Mouse (Mus musculus): ENCODE results near the gene Rnf166. TPM values are rescaled to one million over a fixed set of nuclear protein-coding genes. Genes with fewer than 3 reads are reported as not detected.

Gene Rnf166
- polyA plus RNA-seq, 1 experiment from 2014 or later, result 33.6 TPM

DNA sequence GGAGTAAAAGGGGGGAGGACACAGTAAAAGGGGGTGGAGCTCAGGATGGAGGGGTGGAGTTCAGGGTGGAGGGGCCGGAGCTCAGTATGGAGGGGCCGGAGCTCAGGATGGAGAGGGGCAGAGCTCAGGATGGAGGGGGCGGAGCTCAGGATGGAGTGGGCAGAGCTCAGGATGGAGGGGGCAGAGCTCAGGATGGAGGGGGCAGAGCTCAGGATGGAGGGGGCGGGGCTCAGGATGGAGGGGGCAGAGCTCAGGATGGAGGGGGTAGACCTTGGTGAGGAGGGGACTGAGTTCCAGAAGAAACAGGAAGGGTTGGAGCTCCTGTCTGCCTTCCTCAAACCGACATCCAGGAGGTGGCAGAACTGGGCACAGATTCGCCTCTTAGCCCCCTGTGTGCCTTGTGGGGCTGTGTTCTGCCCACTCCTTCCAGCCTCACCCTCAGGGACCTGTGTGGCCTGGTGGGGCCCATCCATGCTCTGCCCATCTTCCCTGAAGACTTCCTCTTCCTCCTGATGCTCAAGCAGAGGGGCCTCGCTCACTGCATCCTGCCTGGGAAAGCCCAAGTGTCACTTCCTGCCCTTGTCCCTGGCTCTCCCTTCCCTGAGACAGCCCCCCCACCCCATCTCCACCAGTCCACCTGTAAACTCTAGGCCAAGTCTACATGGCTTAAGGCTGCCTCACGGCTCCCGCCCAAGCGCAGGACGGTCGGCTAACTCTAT is 21.3 kb upstream of the Rnf166 start:
- WGBS, result 88% methylated on average over 12 of the region's 12 CpGs
- H3K36me3 ChIP-seq, result peaks cover 49% of the 10 kb centered on the region
- no peak overlapping the region for H3K4me3 ChIP-seq
- peaks cover 5% of the 10 kb centered on the region for H3K4me1 ChIP-seq (replicated peaks)
- no peaks in the 10 kb centered on the region for H3K9me3 ChIP-seq
- no peak overlapping the region for H3K27ac ChIP-seq
- H3K27me3 ChIP-seq (ENCODE audit: insufficient read depth, poor library complexity, severe bottlenecking), result no peaks in the 10 kb centered on the region
- DNase-seq (ENCODE audit: low spot score), result no peak

DNA sequence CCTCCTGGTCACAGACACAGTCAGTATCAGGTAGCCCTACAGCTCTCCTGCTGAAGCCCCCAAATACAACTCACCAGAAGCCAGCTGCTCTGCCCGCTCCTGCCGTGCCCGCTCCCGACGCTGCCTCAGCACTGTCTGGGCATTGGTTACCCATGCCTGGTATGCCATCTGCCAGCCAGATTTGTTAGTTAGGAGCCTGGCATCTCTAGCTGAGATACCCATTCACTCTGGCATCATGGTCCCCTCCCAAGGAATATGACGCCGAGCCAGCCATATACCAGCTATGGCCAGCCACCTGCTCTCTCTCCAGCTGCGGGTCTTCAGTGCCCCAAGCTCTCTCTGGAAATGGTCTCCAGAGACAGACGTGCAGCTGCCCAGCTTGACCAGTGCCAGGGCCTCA is 12.5 kb upstream of the Rnf166 start:
- no peak overlapping the region for H3K27ac ChIP-seq
- H3K4me1 ChIP-seq (replicated peaks), result no peaks in the 10 kb centered on the region
- H3K27me3 ChIP-seq (ENCODE audit: insufficient read depth, poor library complexity, severe bottlenecking), result no peaks in the 10 kb centered on the region
- H3K4me3 ChIP-seq, result no peak overlapping the region
- no peak for DNase-seq (ENCODE audit: low spot score)
- peaks cover 78% of the 10 kb centered on the region for H3K36me3 ChIP-seq
- no peaks in the 10 kb centered on the region for H3K9me3 ChIP-seq
- WGBS, result 93% methylated on average over 9 of the region's 9 CpGs

DNA sequence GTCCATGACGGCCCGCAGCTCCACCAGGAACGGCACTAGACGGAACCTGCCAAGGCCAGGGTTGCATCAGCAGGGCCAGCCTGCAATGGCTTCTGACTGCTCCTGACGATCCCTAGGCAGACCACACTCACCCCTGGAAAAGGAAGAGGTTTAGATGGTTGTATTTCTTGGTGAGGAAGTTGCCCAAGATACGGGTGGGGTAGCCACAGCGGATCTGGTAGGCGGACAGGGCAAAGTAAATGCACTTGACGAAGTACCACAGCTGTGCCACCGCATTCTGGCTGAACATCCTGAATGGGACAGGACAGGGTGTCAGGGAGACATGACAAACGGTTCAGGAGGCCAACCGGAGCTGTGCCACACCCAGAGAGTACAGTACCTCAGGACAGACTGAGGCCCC is 9.0 kb upstream of the Rnf166 start:
- WGBS, result 91% methylated on average over 12 of the region's 12 CpGs
- Histone ChIP-seq H3K4me3 (no peak overlapping the region), H3K27ac (no peak overlapping the region), H3K4me1 (replicated peaks) (no peaks in the 10 kb centered on the region), H3K27me3 (ENCODE audit: insufficient read depth, poor library complexity, severe bottlenecking) (no peaks in the 10 kb centered on the region), H3K9me3 (no peaks in the 10 kb centered on the region), H3K36me3 (peaks cover 92% of the 10 kb centered on the region)
- no peak for DNase-seq (ENCODE audit: low spot score)

DNA sequence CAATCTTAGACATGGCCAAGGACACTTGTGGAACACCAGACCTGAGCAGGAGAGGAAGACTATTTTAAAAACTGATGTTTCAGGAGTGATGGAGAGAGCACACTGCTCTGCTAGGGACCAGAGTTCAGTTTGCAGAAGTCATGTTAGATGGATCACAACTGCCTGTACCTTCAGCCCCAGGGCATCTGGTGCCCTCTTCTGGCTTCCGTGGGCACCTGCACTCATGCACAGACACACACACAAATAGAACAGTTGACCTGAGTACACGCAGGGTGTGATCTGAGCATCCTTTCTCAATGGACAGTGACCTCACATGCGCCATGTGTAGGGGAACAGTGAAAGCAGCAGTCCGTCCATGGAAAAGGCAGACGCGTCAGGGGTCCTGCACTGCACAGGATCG is 8.0 kb upstream of the Rnf166 start:
- DNase-seq (ENCODE audit: low spot score), result no peak
- Histone ChIP-seq H3K4me3 (no peak overlapping the region), H3K9me3 (no peaks in the 10 kb centered on the region), H3K27ac (no peak overlapping the region), H3K36me3 (peaks cover 95% of the 10 kb centered on the region), H3K27me3 (ENCODE audit: insufficient read depth, poor library complexity, severe bottlenecking) (no peaks in the 10 kb centered on the region), H3K4me1 (replicated peaks) (no peaks in the 10 kb centered on the region)
- WGBS, result 95% methylated on average over 7 of the region's 7 CpGs

DNA sequence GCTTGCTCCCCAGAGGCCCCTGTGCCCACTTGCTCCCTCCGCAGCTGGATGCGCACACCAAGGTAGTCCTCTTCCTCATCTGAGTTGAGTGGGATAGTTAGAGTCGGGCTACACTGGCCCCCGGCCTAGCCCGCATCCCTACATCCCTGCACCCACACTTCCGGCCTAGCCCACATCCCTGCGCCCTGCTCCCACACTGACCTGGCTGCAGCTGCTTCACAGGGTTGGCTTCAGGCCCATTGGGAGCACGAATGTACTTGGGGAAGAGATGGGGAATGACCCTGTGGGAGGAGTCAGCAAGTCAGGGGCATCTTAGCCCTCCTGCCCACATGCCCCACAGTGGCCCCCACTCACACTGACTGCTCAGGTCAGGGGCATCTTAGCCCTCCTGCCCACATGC is 6.6 kb upstream of the Rnf166 start:
- Histone ChIP-seq H3K27ac (no peak overlapping the region), H3K4me3 (no peak overlapping the region), H3K36me3 (peaks cover 99% of the 10 kb centered on the region), H3K4me1 (replicated peaks) (peaks cover 2% of the 10 kb centered on the region), H3K27me3 (ENCODE audit: insufficient read depth, poor library complexity, severe bottlenecking) (no peaks in the 10 kb centered on the region), H3K9me3 (no peaks in the 10 kb centered on the region)
- no peak for DNase-seq (ENCODE audit: low spot score)
- 97% methylated on average over 8 of the region's 8 CpGs for WGBS

DNA sequence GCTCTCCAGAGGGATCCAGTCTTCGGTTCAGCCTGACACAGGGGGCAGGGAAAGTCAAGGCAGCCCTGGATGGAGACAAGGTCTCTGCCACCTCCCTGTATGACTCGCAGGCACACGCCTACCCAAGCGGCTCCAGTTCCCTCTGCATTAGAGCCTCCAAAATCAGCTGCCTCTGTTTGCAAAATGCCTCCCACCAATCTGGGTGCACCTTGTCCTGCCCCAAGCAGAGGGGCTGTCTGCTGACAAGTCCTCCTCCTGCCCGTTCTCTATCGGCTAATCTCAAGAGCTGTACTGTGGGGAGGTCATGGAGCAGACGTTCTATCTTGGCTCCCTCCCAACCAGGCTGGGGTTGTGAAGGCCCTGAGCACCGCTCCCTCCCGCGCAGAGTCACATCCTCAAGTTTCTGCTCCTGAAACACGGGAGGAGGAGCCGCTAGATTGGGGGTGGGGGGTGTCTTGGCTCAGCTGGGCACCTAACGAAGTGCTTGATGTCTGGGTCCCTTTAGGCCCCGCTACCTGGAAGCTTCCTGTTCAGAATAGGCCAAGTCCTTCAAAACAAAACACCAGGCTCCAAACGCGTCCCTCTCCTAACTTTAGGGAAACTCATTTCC is 808 bp downstream of the Rnf166 start:
- Histone ChIP-seq H3K27me3 (ENCODE audit: insufficient read depth, poor library complexity, severe bottlenecking) (no peaks in the 10 kb centered on the region), H3K9me3 (no peaks in the 10 kb centered on the region), H3K36me3 (peaks cover 56% of the 10 kb centered on the region), H3K27ac (peak overlapping the region; percentile 92), H3K4me3 (peak overlapping the region; percentile 85), H3K4me1 (replicated peaks) (peaks cover 28% of the 10 kb centered on the region)
- 20% methylated on average over 16 of the region's 16 CpGs for WGBS
- DNase-seq (ENCODE audit: low spot score), result no peak

DNA sequence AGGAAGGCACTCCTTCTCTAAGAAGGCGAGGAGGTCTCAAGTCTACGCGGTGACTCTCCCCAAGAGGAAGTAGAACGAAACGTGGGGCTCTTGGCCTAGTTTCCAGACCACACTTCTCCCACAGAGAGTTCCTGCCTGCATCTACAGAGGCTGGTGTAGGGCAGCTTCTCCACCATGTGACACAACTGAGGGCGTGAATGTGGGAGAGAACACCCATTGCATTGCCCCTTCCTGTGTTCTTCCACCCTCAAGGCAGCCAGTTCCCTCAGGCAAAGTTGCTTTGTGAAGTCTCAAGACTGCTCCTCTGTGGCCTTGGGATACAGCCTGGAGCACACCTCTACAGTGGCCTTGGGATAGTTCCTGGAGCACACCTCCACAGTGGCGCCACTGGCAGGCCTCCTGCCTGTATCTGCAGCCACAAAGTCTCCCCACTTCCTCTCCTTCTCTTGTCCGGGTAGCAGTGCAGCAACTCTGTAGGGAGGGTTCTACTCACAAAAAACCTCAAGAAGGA is 1.9 kb downstream of the Rnf166 start:
- Histone ChIP-seq H3K36me3 (peaks cover 55% of the 10 kb centered on the region), H3K4me3 (peak overlapping the region; percentile 85; the same call in 1 of the 2 replicates), H3K27ac (no peak overlapping the region), H3K27me3 (ENCODE audit: insufficient read depth, poor library complexity, severe bottlenecking) (no peaks in the 10 kb centered on the region), H3K9me3 (no peaks in the 10 kb centered on the region), H3K4me1 (replicated peaks) (peaks cover 28% of the 10 kb centered on the region)
- no peak for DNase-seq (ENCODE audit: low spot score)
- 92% methylated on average over 8 of the region's 8 CpGs for WGBS

DNA sequence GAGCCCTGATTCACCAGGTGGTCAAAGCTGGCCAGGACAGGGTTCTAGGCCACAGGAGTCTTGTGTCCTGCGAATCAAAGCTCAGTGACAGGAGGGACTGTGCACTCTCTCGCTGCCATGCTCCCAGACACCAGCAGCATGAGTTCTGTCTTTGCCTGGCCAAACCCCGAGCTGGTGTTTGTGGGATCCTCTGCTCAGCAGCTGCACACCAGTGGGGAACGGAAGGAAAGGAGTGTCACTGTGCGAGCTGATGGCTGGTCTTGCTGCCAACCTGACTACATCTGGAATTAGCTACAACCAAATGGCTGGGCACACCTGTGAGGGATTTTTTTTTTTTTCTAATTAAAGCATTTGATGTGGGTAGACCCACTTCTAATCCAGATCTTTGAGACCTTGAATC is 5.2 kb downstream of the Rnf166 start:
- H3K36me3 ChIP-seq, result peaks cover 69% of the 10 kb centered on the region
- H3K27ac ChIP-seq, result no peak overlapping the region
- H3K4me3 ChIP-seq, result no peak overlapping the region
- peaks cover 13% of the 10 kb centered on the region for H3K4me1 ChIP-seq (replicated peaks)
- WGBS, result 83% methylated on average over 5 of the region's 5 CpGs
- no peaks in the 10 kb centered on the region for H3K27me3 ChIP-seq (ENCODE audit: insufficient read depth, poor library complexity, severe bottlenecking)
- H3K9me3 ChIP-seq, result no peaks in the 10 kb centered on the region
- DNase-seq (ENCODE audit: low spot score), result no peak

DNA sequence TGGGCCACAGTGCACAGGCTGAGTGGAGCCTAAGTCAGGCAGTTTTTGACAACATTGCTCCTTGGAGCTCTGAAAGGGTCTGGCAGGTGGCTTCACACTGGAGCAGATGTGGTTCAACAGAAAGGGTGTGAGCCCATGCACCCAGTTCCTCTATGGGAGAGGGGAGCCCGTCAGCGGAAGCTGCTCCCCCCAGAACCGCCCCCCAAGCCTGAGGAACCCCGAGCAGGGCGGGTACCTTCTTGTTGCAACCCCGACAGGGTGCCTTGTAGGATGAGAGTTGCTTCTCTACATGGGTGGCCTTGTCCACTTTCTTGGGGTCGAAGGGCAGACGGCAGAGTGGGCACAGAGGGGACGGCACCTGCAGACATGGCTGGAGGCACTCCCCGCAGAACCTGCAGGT is 5.9 kb downstream of the Rnf166 start:
- DNase-seq (ENCODE audit: low spot score), result no peak
- no peak overlapping the region for H3K27ac ChIP-seq
- H3K4me1 ChIP-seq (replicated peaks), result peaks cover 13% of the 10 kb centered on the region
- no peaks in the 10 kb centered on the region for H3K9me3 ChIP-seq
- WGBS, result 86% methylated on average over 10 of the region's 10 CpGs
- H3K36me3 ChIP-seq, result peaks cover 72% of the 10 kb centered on the region
- peaks cover 1% of the 10 kb centered on the region; the same call in 1 of the 2 replicates for H3K27me3 ChIP-seq (ENCODE audit: insufficient read depth, poor library complexity, severe bottlenecking)
- no peak overlapping the region for H3K4me3 ChIP-seq

DNA sequence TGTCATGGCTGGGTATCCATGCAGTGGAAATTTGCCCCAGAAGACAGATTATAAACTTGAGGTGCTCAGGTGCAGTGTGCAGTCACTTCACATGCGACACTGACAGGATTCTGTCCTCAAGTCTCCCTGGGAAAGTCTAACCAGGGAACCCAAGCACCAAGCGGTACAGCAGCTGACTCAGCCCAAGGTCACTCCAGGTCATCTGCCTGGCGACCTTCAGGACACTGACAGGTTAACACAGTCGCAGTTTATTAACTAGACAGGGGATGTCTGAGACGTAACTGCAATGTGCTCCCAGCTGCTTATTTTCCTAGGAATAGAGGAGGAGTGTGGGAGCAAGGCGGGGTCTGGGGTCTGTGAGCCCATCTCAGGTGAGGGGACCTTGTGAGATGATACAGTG is 6.5 kb downstream of the Rnf166 start:
- H3K27ac ChIP-seq, result no peak overlapping the region
- H3K27me3 ChIP-seq (ENCODE audit: insufficient read depth, poor library complexity, severe bottlenecking), result peaks cover 3% of the 10 kb centered on the region; the same call in 1 of the 2 replicates
- H3K4me3 ChIP-seq, result no peak overlapping the region
- peaks cover 72% of the 10 kb centered on the region for H3K36me3 ChIP-seq
- no peaks in the 10 kb centered on the region for H3K9me3 ChIP-seq
- DNase-seq (ENCODE audit: low spot score), result no peak
- 85% methylated on average over 6 of the region's 6 CpGs for WGBS
- H3K4me1 ChIP-seq (replicated peaks), result peaks cover 12% of the 10 kb centered on the region

DNA sequence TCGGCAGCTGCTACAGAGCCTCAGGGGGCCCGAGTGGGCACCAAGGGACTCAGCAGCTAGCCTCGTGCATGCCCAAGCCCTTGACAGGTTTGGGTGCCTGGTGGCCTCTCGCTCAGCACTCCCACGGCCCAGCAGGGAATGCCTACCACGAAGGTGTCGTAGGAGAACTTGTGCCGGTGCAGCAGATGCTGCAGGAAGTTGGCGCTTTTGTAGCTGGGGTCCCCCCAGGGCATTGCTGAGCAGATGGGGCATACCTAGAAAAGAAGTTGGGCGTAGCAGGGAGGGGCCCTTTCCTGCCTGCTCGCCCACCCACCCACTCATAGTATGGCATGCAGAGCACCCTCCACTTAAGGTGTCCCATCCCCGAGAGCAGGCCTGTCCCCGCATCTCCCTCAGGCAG is 8.0 kb downstream of the Rnf166 start:
- peaks cover 22% of the 10 kb centered on the region for H3K4me1 ChIP-seq (replicated peaks)
- H3K36me3 ChIP-seq, result peaks cover 59% of the 10 kb centered on the region
- peaks cover 10% of the 10 kb centered on the region for H3K27me3 ChIP-seq (ENCODE audit: insufficient read depth, poor library complexity, severe bottlenecking)
- no peak overlapping the region for H3K4me3 ChIP-seq
- DNase-seq (ENCODE audit: low spot score), result no peak
- 88% methylated on average over 13 of the region's 13 CpGs for WGBS
- no peak overlapping the region for H3K27ac ChIP-seq
- H3K9me3 ChIP-seq, result no peaks in the 10 kb centered on the region

DNA sequence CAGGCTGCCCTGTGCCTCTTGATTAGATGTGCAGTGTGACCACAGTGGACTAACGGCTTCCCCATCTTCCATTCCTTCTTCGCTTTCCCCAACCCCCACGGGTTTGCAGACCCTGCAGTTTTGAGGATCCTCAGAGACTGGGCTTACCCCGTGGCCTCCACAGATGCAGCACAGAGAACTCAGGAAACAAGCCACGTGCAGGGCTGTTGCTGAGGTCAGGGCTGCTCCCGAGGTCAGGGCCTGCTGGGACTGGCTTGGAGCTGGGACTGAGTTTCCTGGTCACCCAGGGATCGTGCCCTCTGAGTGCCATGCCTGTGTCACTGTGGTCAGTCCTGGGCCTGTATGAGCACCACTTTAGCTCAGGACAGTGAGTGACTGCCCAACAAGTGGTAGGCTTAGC is 10.9 kb downstream of the Rnf166 start:
- DNase-seq (ENCODE audit: low spot score), result no peak
- H3K27me3 ChIP-seq (ENCODE audit: insufficient read depth, poor library complexity, severe bottlenecking), result peaks cover 38% of the 10 kb centered on the region
- H3K9me3 ChIP-seq, result no peaks in the 10 kb centered on the region
- H3K36me3 ChIP-seq, result peaks cover 44% of the 10 kb centered on the region
- WGBS, result 67% methylated on average over 7 of the region's 7 CpGs
- H3K4me3 ChIP-seq, result no peak overlapping the region
- H3K27ac ChIP-seq, result no peak overlapping the region
- H3K4me1 ChIP-seq (replicated peaks), result peaks cover 48% of the 10 kb centered on the region
